Comparison of ENCODE assay signal across 21 mouse cellular contexts in the genomic region with DNA sequence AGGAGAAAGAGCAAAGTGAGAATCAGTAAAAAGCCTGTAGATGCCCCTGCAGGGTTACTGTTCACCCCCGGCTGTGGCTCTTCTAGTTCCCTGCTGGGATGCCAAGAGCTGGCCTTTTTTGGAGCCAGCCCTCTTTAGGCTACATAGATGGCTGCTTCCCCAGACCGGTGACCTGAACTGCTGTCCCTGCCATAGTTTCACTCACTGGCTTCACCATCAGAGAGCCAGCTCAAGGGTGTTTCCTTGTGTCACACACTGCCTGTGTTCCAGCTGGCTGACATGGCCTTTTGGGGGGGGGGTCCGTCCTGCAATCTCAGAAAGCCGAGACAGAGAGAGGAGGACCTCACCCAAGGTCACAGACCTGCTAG. TPM values are rescaled to one million over a fixed set of nuclear protein-coding genes. Genes with fewer than 3 reads are reported as not detected.
A peak's percentile ranks its signal among the peaks of the same experiment; 100 is the strongest.
DNase-seq lines count a peak whose midpoint lies in the region; ATAC-seq and TF ChIP-seq lines count a peak whose summit lies in the region.
"Had no signal": no experiment of that assay in that cellular context is flagged by ENCODE, and none has a peak within 500 bp of the region (broad histone marks: within the 10 kb centered on the region; RNA-seq: fewer than 3 reads in every experiment).

No protein-coding gene starts in this region.

- H3K27me3 ChIP-seq in forebrain, postnatal 0 days (ENCODE audit: insufficient read depth, low read length): no peaks in the 10 kb centered on the region
- H3K27me3 ChIP-seq in forebrain, embryonic 13.5 days: no peaks in the 10 kb centered on the region
- no peaks in the 10 kb centered on the region for H3K27me3 ChIP-seq in hindbrain, embryonic 14.5 days (ENCODE audit: control insufficient read depth, insufficient read depth, low read length)
- H3K27me3 ChIP-seq in hindbrain, embryonic 12.5 days: no peaks in the 10 kb centered on the region
- no peaks in the 10 kb centered on the region for H3K27me3 ChIP-seq in heart, embryonic 12.5 days (replicated peaks)
- no peaks in the 10 kb centered on the region for H3K27me3 ChIP-seq in hindbrain, embryonic 15.5 days
- H3K27me3 ChIP-seq: forebrain, embryonic 15.5 days; neural tube, embryonic 12.5 days had no signal

- no peak overlapping the region for H3K9ac ChIP-seq in forebrain, postnatal 0 days
- H3K9ac ChIP-seq in forebrain, embryonic 13.5 days: no peak overlapping the region
- H3K9ac ChIP-seq in hindbrain, embryonic 14.5 days: no peak overlapping the region
- no peak overlapping the region for H3K9ac ChIP-seq in hindbrain, embryonic 12.5 days
- no peak overlapping the region for H3K9ac ChIP-seq in heart, embryonic 12.5 days
- H3K9ac ChIP-seq in hindbrain, embryonic 15.5 days: no peak overlapping the region
- H3K9ac ChIP-seq: forebrain, embryonic 15.5 days; liver, postnatal 0 days; neural tube, embryonic 12.5 days had no signal

- no peak for TF ChIP-seq CTCF in forebrain, postnatal 0 days (IDR thresholded peaks at IDR 0.05; ENCODE audit: low read depth)

- WGBS in forebrain, postnatal 0 days: 55% methylated on average over 4 of the region's 4 CpGs
- WGBS in forebrain, embryonic 13.5 days: 56% methylated on average over 4 of the region's 4 CpGs
- WGBS in hindbrain, embryonic 14.5 days: 48% methylated on average over 4 of the region's 4 CpGs
- 59% methylated on average over 4 of the region's 4 CpGs for WGBS in hindbrain, embryonic 12.5 days
- WGBS in heart, embryonic 12.5 days: 47% methylated on average over 4 of the region's 4 CpGs
- WGBS in hindbrain, embryonic 15.5 days: 54% methylated on average over 4 of the region's 4 CpGs

- no peak overlapping the region for H3K4me2 ChIP-seq in forebrain, postnatal 0 days (ENCODE audit: low read depth)
- H3K4me2 ChIP-seq in forebrain, embryonic 13.5 days: no peak overlapping the region
- no peak overlapping the region for H3K4me2 ChIP-seq in hindbrain, embryonic 14.5 days (replicated peaks)
- H3K4me2 ChIP-seq in hindbrain, embryonic 12.5 days (replicated peaks): no peak overlapping the region
- H3K4me2 ChIP-seq in heart, embryonic 12.5 days: no peak overlapping the region
- no peak overlapping the region for H3K4me2 ChIP-seq in hindbrain, embryonic 15.5 days
- H3K4me2 ChIP-seq: forebrain, embryonic 15.5 days; neural tube, embryonic 12.5 days had no signal

- H3K36me3 ChIP-seq in forebrain, postnatal 0 days (ENCODE audit: insufficient read depth): peaks cover 7% of the 10 kb centered on the region; the same call in 1 of the 2 replicates
- H3K36me3 ChIP-seq in forebrain, embryonic 13.5 days (ENCODE audit: poor library complexity, severe bottlenecking): no peaks in the 10 kb centered on the region
- peaks cover 21% of the 10 kb centered on the region for H3K36me3 ChIP-seq in hindbrain, embryonic 14.5 days (replicated peaks; ENCODE audit: control insufficient read depth, insufficient read depth)
- H3K36me3 ChIP-seq in hindbrain, embryonic 12.5 days: peaks cover 9% of the 10 kb centered on the region
- peaks cover 27% of the 10 kb centered on the region for H3K36me3 ChIP-seq in heart, embryonic 12.5 days
- H3K36me3 ChIP-seq in hindbrain, embryonic 15.5 days: 0 out of 2 replicates have a peak, but pooled peaks cover 3% of the 10 kb centered on the region
- H3K36me3 ChIP-seq: forebrain, embryonic 15.5 days; G1E had no signal

- H3K9me3 ChIP-seq in forebrain, postnatal 0 days (ENCODE audit: low read length): no peaks in the 10 kb centered on the region
- H3K9me3 ChIP-seq in forebrain, embryonic 13.5 days (replicated peaks): no peaks in the 10 kb centered on the region
- H3K9me3 ChIP-seq in hindbrain, embryonic 14.5 days (ENCODE audit: control insufficient read depth, low read length): no peaks in the 10 kb centered on the region
- H3K9me3 ChIP-seq in hindbrain, embryonic 12.5 days (replicated peaks): no peaks in the 10 kb centered on the region
- no peaks in the 10 kb centered on the region for H3K9me3 ChIP-seq in heart, embryonic 12.5 days (replicated peaks)
- H3K9me3 ChIP-seq in hindbrain, embryonic 15.5 days: no peaks in the 10 kb centered on the region
- H3K9me3 ChIP-seq: forebrain, embryonic 15.5 days; G1E; neural tube, embryonic 12.5 days had no signal

- no peak for ATAC-seq in forebrain, postnatal 0 days
- ATAC-seq in forebrain, embryonic 13.5 days: no peak
- no peak for ATAC-seq in hindbrain, embryonic 14.5 days (ENCODE audit: low FRiP score)
- ATAC-seq in hindbrain, embryonic 12.5 days (ENCODE audit: low FRiP score): no peak
- ATAC-seq in heart, embryonic 12.5 days (ENCODE audit: insufficient number of reproducible peaks, low FRiP score): peak; percentile 12; the same call in 1 of the 2 replicates
- ATAC-seq in hindbrain, embryonic 15.5 days (ENCODE audit: low FRiP score, low read depth): 0 out of 2 replicates have a peak, but pooled peaks have one; percentile 7
- ATAC-seq: forebrain, embryonic 15.5 days; liver, postnatal 0 days had no signal

- H3K4me3 ChIP-seq in forebrain, postnatal 0 days (ENCODE audit: low read depth, low read length): no peak overlapping the region
- H3K4me3 ChIP-seq in forebrain, embryonic 13.5 days: no peak overlapping the region
- H3K4me3 ChIP-seq in hindbrain, embryonic 14.5 days (replicated peaks; ENCODE audit: low read length): no peak overlapping the region
- H3K4me3 ChIP-seq in hindbrain, embryonic 12.5 days: no peak overlapping the region
- no peak overlapping the region for H3K4me3 ChIP-seq in heart, embryonic 12.5 days
- H3K4me3 ChIP-seq in hindbrain, embryonic 15.5 days: no peak overlapping the region
- H3K4me3 ChIP-seq: forebrain, embryonic 15.5 days; neural tube, embryonic 12.5 days had no signal

- no peaks in the 10 kb centered on the region for H3K4me1 ChIP-seq in forebrain, postnatal 0 days (ENCODE audit: insufficient read depth)
- no peaks in the 10 kb centered on the region for H3K4me1 ChIP-seq in forebrain, embryonic 13.5 days
- peaks cover 5% of the 10 kb centered on the region; the same call in 1 of the 2 replicates for H3K4me1 ChIP-seq in hindbrain, embryonic 14.5 days (replicated peaks; ENCODE audit: control insufficient read depth, insufficient read depth, low read length)
- peaks cover 5% of the 10 kb centered on the region; the same call in 1 of the 2 replicates for H3K4me1 ChIP-seq in hindbrain, embryonic 12.5 days
- peaks cover 31% of the 10 kb centered on the region for H3K4me1 ChIP-seq in heart, embryonic 12.5 days (replicated peaks)
- peaks cover 17% of the 10 kb centered on the region for H3K4me1 ChIP-seq in hindbrain, embryonic 15.5 days (replicated peaks)

- no peak overlapping the region for H3K27ac ChIP-seq in forebrain, postnatal 0 days (ENCODE audit: low read depth, low read length)
- H3K27ac ChIP-seq in forebrain, embryonic 13.5 days: no peak overlapping the region
- peak overlapping the region; percentile 66; the same call in 1 of the 2 replicates for H3K27ac ChIP-seq in hindbrain, embryonic 14.5 days
- no peak overlapping the region for H3K27ac ChIP-seq in hindbrain, embryonic 12.5 days
- peak overlapping the region; percentile 4 for H3K27ac ChIP-seq in heart, embryonic 12.5 days (ENCODE audit: poor library complexity, severe bottlenecking)
- H3K27ac ChIP-seq in hindbrain, embryonic 15.5 days (replicated peaks): 0 out of 2 replicates have a peak overlapping the region, but pooled peaks have one; percentile 1
- H3K27ac ChIP-seq: forebrain, embryonic 15.5 days; neural tube, embryonic 12.5 days had no signal

- peak; percentile 2 for DNase-seq in forebrain, postnatal 0 days
- no peak for DNase-seq in hindbrain, embryonic 14.5 days (ENCODE audit: low spot score)
- no peak for DNase-seq in lung, adult 18-20 months
- DNase-seq in spleen, adult 12 weeks (ENCODE audit: low spot score): no peak
- DNase-seq: adrenal gland, postnatal 10 days; cerebellum, adult 11 months; cerebellum, postnatal 25 days; kidney, adult 18-20 months; kidney, postnatal 14 days; layer of hippocampus, adult 9-11 months; liver; liver, postnatal 0 days; right cerebral cortex, postnatal 4 days had no signal

RNA-seq across cellular contexts. Expression of gene Jdp2, which starts 42.7 kb away (rescaled TPM):
- total RNA-seq in forebrain, postnatal 0 days (2014; rRNA removed): 10.4 and 17.2 TPM in 2 replicates
- polyA plus RNA-seq in forebrain, postnatal 0 days (2015; fragmentation: Nextera tagmentation; extraction: Ambion mirVana): 0.24 and 0.60 TPM in 2 replicates
- 0.21 TPM in 1 of 2 replicates, not detected in the other for polyA plus RNA-seq in forebrain, embryonic 13.5 days (2015; fragmentation: Nextera tagmentation; extraction: Ambion mirVana)
- polyA plus RNA-seq in hindbrain, embryonic 14.5 days (2014; fragmentation: Nextera tagmentation; extraction: Ambion mirVana): 0.83 and 1.3 TPM in 2 replicates
- 0.90 and 1.1 TPM in 2 replicates for polyA plus RNA-seq in hindbrain, embryonic 12.5 days (2016; fragmentation: Nextera tagmentation; extraction: Ambion mirVana)
- polyA plus RNA-seq in heart, embryonic 12.5 days (2016; fragmentation: Nextera tagmentation; extraction: Ambion mirVana): 0.56 and 0.90 TPM in 2 replicates
- 0.54 and 0.64 TPM in 2 replicates for polyA plus RNA-seq in hindbrain, embryonic 15.5 days (2015; fragmentation: Nextera tagmentation; extraction: Ambion mirVana)
- total RNA-seq: G1E had no signal
- polyA plus RNA-seq: G1E had no signal

RNA-seq across cellular contexts. Expression of gene Batf, which starts 44.9 kb away (rescaled TPM):
- total RNA-seq in forebrain, postnatal 0 days (2014; rRNA removed): 0.77 TPM in 1 of 2 replicates, not detected in the other
- polyA plus RNA-seq in forebrain, postnatal 0 days (2015; fragmentation: Nextera tagmentation; extraction: Ambion mirVana): 0.65 and 1.3 TPM in 2 replicates
- 0.38 and 0.53 TPM in 2 replicates for polyA plus RNA-seq in forebrain, embryonic 13.5 days (2015; fragmentation: Nextera tagmentation; extraction: Ambion mirVana)
- polyA plus RNA-seq in hindbrain, embryonic 14.5 days (2014; fragmentation: Nextera tagmentation; extraction: Ambion mirVana): 0.81 and 1.1 TPM in 2 replicates
- 2.3 and 2.6 TPM in 2 replicates for polyA plus RNA-seq in hindbrain, embryonic 12.5 days (2016; fragmentation: Nextera tagmentation; extraction: Ambion mirVana)
- polyA plus RNA-seq in heart, embryonic 12.5 days (2016; fragmentation: Nextera tagmentation; extraction: Ambion mirVana): 3.8 and 4.0 TPM in 2 replicates
- polyA plus RNA-seq in hindbrain, embryonic 15.5 days (2015; fragmentation: Nextera tagmentation; extraction: Ambion mirVana): 1.3 and 1.5 TPM in 2 replicates
- total RNA-seq: G1E; gastrocnemius, adult 8-10 months had no signal
- polyA plus RNA-seq: G1E had no signal

Comparison
In these comparisons a context has a peak if more than half of its experiments do, and no peak if none do; other contexts are left out.
1. ATAC-seq: peak in heart, embryonic 12.5 days (single experiment) and hindbrain, embryonic 15.5 days (single experiment); none in forebrain, postnatal 0 days (single experiment), forebrain, embryonic 13.5 days (single experiment), hindbrain, embryonic 14.5 days (single experiment) and hindbrain, embryonic 12.5 days (single experiment).
2. H3K27ac ChIP-seq: peak in hindbrain, embryonic 14.5 days (single experiment), heart, embryonic 12.5 days (single experiment) and hindbrain, embryonic 15.5 days (single experiment); none in forebrain, postnatal 0 days (single experiment), forebrain, embryonic 13.5 days (single experiment) and hindbrain, embryonic 12.5 days (single experiment).